Comparison of ENCODE assay signal across 19 mouse cellular contexts in genomic region chr7:75694777-75695176, GRCm38 (mm10).
DNase-seq lines count a peak whose midpoint lies in the region; ATAC-seq lines count a peak whose summit lies in the region.
"Had no signal": no experiment of that assay in that cellular context is flagged by ENCODE, and none has a peak within 500 bp of the region (broad histone marks: within the 10 kb centered on the region; RNA-seq: fewer than 3 reads in every experiment).

No protein-coding gene starts in this region.

- no peaks in the 10 kb centered on the region for H3K9me3 ChIP-seq in midbrain, embryonic 11.5 days (ENCODE audit: control insufficient read depth, low read length)
- H3K9me3 ChIP-seq in midbrain, embryonic 14.5 days (ENCODE audit: control insufficient read depth, low read length), result no peaks in the 10 kb centered on the region
- H3K9me3 ChIP-seq: G1E had no signal

- WGBS in midbrain, embryonic 11.5 days, result 83% methylated on average over 5 of the region's 5 CpGs
- 76% methylated on average over 5 of the region's 5 CpGs for WGBS in midbrain, embryonic 14.5 days

- no peak overlapping the region for H3K27ac ChIP-seq in midbrain, embryonic 11.5 days (ENCODE audit: low read depth, low read length)
- no peak overlapping the region for H3K27ac ChIP-seq in midbrain, embryonic 14.5 days (replicated peaks; ENCODE audit: low read depth, low read length)

- peak; percentile 66 for DNase-seq in heart, adult 11 months
- no peak for DNase-seq in heart, postnatal 10 days
- peak; percentile 60 for DNase-seq in midbrain, embryonic 11.5 days (ENCODE audit: low spot score, missing footprints)
- no peak for DNase-seq in midbrain, embryonic 14.5 days
- DNase-seq: adrenal gland, adult 2 months; adrenal gland, adult 8-10 months; adrenal gland, postnatal 10 days; adrenal gland, postnatal 14 days; adrenal gland, postnatal 25 days; adrenal gland, postnatal 36 days; B cell, adult 2 months; cerebellum, adult 11 months; cerebellum, adult 11-12 months; cerebellum, adult 18-20 months had no signal

- H3K9ac ChIP-seq in midbrain, embryonic 11.5 days (ENCODE audit: low read length), result no peak overlapping the region
- no peak overlapping the region for H3K9ac ChIP-seq in midbrain, embryonic 14.5 days (replicated peaks; ENCODE audit: low read length)

- no peak for ATAC-seq in midbrain, embryonic 11.5 days (ENCODE audit: low FRiP score)
- ATAC-seq in midbrain, embryonic 14.5 days (ENCODE audit: low FRiP score, low TSS enrichment), result no peak
- ATAC-seq: activated CD4-positive, CD25-positive, alpha-beta regulatory T cell, adult 4 months; CD4-positive, CD25-positive, alpha-beta regulatory T cell, adult 4 months; Patski had no signal

- H3K4me1 ChIP-seq in midbrain, embryonic 11.5 days (ENCODE audit: control insufficient read depth, insufficient read depth, low read length), result no peaks in the 10 kb centered on the region
- H3K4me1 ChIP-seq in midbrain, embryonic 14.5 days (ENCODE audit: control insufficient read depth, insufficient read depth, low read length), result no peaks in the 10 kb centered on the region

- no peak overlapping the region for H3K4me3 ChIP-seq in midbrain, embryonic 11.5 days (ENCODE audit: low read depth, low read length)
- no peak overlapping the region for H3K4me3 ChIP-seq in midbrain, embryonic 14.5 days (replicated peaks; ENCODE audit: low read depth, low read length)

- no peaks in the 10 kb centered on the region for H3K36me3 ChIP-seq in midbrain, embryonic 11.5 days (ENCODE audit: control insufficient read depth, insufficient read depth, low read length)
- H3K36me3 ChIP-seq in midbrain, embryonic 14.5 days (ENCODE audit: control insufficient read depth, insufficient read depth, low read length), result peaks cover 8% of the 10 kb centered on the region; the same call in 1 of the 2 replicates

- H3K4me2 ChIP-seq in midbrain, embryonic 11.5 days, result no peak overlapping the region
- no peak overlapping the region for H3K4me2 ChIP-seq in midbrain, embryonic 14.5 days (ENCODE audit: low read length)

- intact Hi-C loops in heart, postnatal 10 days (cut with DNase I), result no loop called here

- H3K27me3 ChIP-seq in midbrain, embryonic 11.5 days (ENCODE audit: control insufficient read depth, insufficient read depth, low read length), result no peaks in the 10 kb centered on the region
- H3K27me3 ChIP-seq in midbrain, embryonic 14.5 days (ENCODE audit: control insufficient read depth, insufficient read depth, low read length), result no peaks in the 10 kb centered on the region
- H3K27me3 ChIP-seq: CH12.LX, Patski had no signal

Comparison
In these comparisons a context has a peak if more than half of its experiments do, and no peak if none do; other contexts are left out.
1. DNase-seq: peak in heart, adult 11 months (single experiment) and midbrain, embryonic 11.5 days (single experiment); none in heart, postnatal 10 days (0 of 2) and midbrain, embryonic 14.5 days (single experiment).